Comparison of ENCODE assay signal across 21 mouse cellular contexts in genomic region chr2:131464147-131464546, GRCm38 (mm10). TPM values are rescaled to one million over a fixed set of nuclear protein-coding genes. Genes with fewer than 3 reads are reported as not detected.
A peak's percentile ranks its signal among the peaks of the same experiment; 100 is the strongest.
DNase-seq lines count a peak whose midpoint lies in the region; ATAC-seq lines count a peak whose summit lies in the region.
"Had no signal": no experiment of that assay in that cellular context is flagged by ENCODE, and none has a peak within 500 bp of the region (broad histone marks: within the 10 kb centered on the region; RNA-seq: fewer than 3 reads in every experiment).

No protein-coding gene starts in this region.

- no peak overlapping the region for H3K9ac ChIP-seq in intestine, embryonic 14.5 days (ENCODE audit: low read length)
- no peak overlapping the region for H3K9ac ChIP-seq in intestine, embryonic 16.5 days (ENCODE audit: low read depth, low read length)

- H3K4me3 ChIP-seq in heart, embryonic 10.5 days, result no peak overlapping the region
- no peak overlapping the region for H3K4me3 ChIP-seq in intestine, embryonic 14.5 days (ENCODE audit: low read depth, low read length)
- no peak overlapping the region for H3K4me3 ChIP-seq in intestine, embryonic 16.5 days (ENCODE audit: low read length)

- peak; percentile 51 for DNase-seq in heart, adult 11 months
- DNase-seq in heart, postnatal 10 days, result no peak
- peak; percentile 54 for DNase-seq in heart, embryonic 10.5 days (ENCODE audit: low spot score)
- DNase-seq in heart, adult 9 months (ENCODE audit: low spot score in 2 of 2), result no peak
- peak; percentile 20 for DNase-seq in intestine, embryonic 14.5 days (ENCODE audit: low spot score)
- DNase-seq: adrenal gland, adult 2 months; adrenal gland, adult 8-10 months; adrenal gland, postnatal 10 days; adrenal gland, postnatal 14 days; adrenal gland, postnatal 25 days; adrenal gland, postnatal 36 days; B cell, adult 2 months; cerebellum, adult 11 months; cerebellum, adult 11-12 months; cerebellum, adult 18-20 months had no signal

- H3K4me1 ChIP-seq in heart, embryonic 10.5 days, result no peaks in the 10 kb centered on the region
- H3K4me1 ChIP-seq in intestine, embryonic 14.5 days (replicated peaks; ENCODE audit: control insufficient read depth, insufficient read depth, low read length), result no peaks in the 10 kb centered on the region
- no peaks in the 10 kb centered on the region for H3K4me1 ChIP-seq in intestine, embryonic 16.5 days (ENCODE audit: control insufficient read depth, insufficient read depth, low read length)

- H3K27ac ChIP-seq in heart, embryonic 10.5 days, result no peak overlapping the region
- H3K27ac ChIP-seq in intestine, embryonic 14.5 days (ENCODE audit: low read depth), result no peak overlapping the region
- H3K27ac ChIP-seq in intestine, embryonic 16.5 days (ENCODE audit: low read length), result no peak overlapping the region

- no peaks in the 10 kb centered on the region for H3K27me3 ChIP-seq in heart, embryonic 10.5 days (ENCODE audit: insufficient read depth, poor library complexity, severe bottlenecking)
- H3K27me3 ChIP-seq in intestine, embryonic 14.5 days (replicated peaks; ENCODE audit: control insufficient read depth, insufficient read depth, low read length), result no peaks in the 10 kb centered on the region
- H3K27me3 ChIP-seq in intestine, embryonic 16.5 days (replicated peaks; ENCODE audit: control insufficient read depth, insufficient read depth, low read length), result no peaks in the 10 kb centered on the region
- H3K27me3 ChIP-seq: CH12.LX, Patski had no signal

- no peaks in the 10 kb centered on the region for H3K9me3 ChIP-seq in heart, embryonic 10.5 days
- no peaks in the 10 kb centered on the region for H3K9me3 ChIP-seq in intestine, embryonic 14.5 days (ENCODE audit: control insufficient read depth, low read length)
- H3K9me3 ChIP-seq in intestine, embryonic 16.5 days (ENCODE audit: control insufficient read depth, low read length), result no peaks in the 10 kb centered on the region
- H3K9me3 ChIP-seq: G1E had no signal

- intact Hi-C loops in heart, postnatal 10 days (cut with DNase I), result no loop called here

- 94% methylated on average over 2 of the region's 2 CpGs for WGBS in heart, embryonic 10.5 days
- WGBS in intestine, embryonic 14.5 days, result 92% methylated on average over 2 of the region's 2 CpGs
- WGBS in intestine, embryonic 16.5 days, result 87% methylated on average over 2 of the region's 2 CpGs

- no peaks in the 10 kb centered on the region for H3K36me3 ChIP-seq in heart, embryonic 10.5 days
- no peaks in the 10 kb centered on the region for H3K36me3 ChIP-seq in intestine, embryonic 14.5 days (ENCODE audit: control insufficient read depth, insufficient read depth, low read length)
- no peaks in the 10 kb centered on the region for H3K36me3 ChIP-seq in intestine, embryonic 16.5 days (ENCODE audit: control insufficient read depth, insufficient read depth, low read length)
- H3K36me3 ChIP-seq: G1E had no signal

- H3K4me2 ChIP-seq in intestine, embryonic 14.5 days (ENCODE audit: low read length), result no peak overlapping the region
- no peak overlapping the region for H3K4me2 ChIP-seq in intestine, embryonic 16.5 days (ENCODE audit: low read depth, low read length)

- no peak for ATAC-seq in intestine, embryonic 14.5 days (replicated peaks; ENCODE audit: low FRiP score, low TSS enrichment, low read depth)
- ATAC-seq in intestine, embryonic 16.5 days, result no peak
- ATAC-seq: activated CD4-positive, CD25-positive, alpha-beta regulatory T cell, adult 4 months; CD4-positive, CD25-positive, alpha-beta regulatory T cell, adult 4 months; Patski had no signal

RNA-seq across cellular contexts. Expression of gene Smox, which starts 27.1 kb away (rescaled TPM):
- 10 to 100 TPM; 29.7 to 35.2 TPM for total RNA-seq in heart, postnatal 10 days (2021)
- polyA plus RNA-seq in heart, embryonic 10.5 days (2016; fragmentation: Nextera tagmentation; extraction: Ambion mirVana), result 26.1 and 28.0 TPM in 2 replicates
- 21.2 and 24.6 TPM in 2 replicates for polyA plus RNA-seq in intestine, embryonic 14.5 days (2014; fragmentation: Nextera tagmentation; extraction: Ambion mirVana)
- polyA plus RNA-seq in intestine, embryonic 16.5 days (2015; fragmentation: Nextera tagmentation; extraction: Ambion mirVana), result 20.1 and 21.7 TPM in 2 replicates

Comparison
In these comparisons a context has a peak if more than half of its experiments do, and no peak if none do; other contexts are left out.
1. DNase-seq: peak in heart, adult 11 months (single experiment), heart, embryonic 10.5 days (single experiment) and intestine, embryonic 14.5 days (single experiment); none in heart, postnatal 10 days (0 of 2) and heart, adult 9 months (0 of 2).